Mouse (Mus musculus) intestine, embryonic 16.5 days (tissue): ENCODE results near the gene Sec14l1. TPM values are rescaled to one million over a fixed set of nuclear protein-coding genes. Genes with fewer than 3 reads are reported as not detected.
"Not testable (repeated sequence)": the region's sequence is repeated elsewhere in the genome, so short reads cannot be mapped to it uniquely, and the experiment has no call there.

Experiments
- ATAC-seq: fragments of 200-750 bp; cut with Nextera tagmentation; 2 replicates; pipeline ENCODE4 v1.8.0; 2017; ENCODE audit warnings: moderate TSS enrichment, moderate library complexity
- H3K27ac ChIP-seq: fragments of 300-500 bp; sonication (generic); 2 replicates; pipeline ENCODE4 v1.5.1; 2014; ENCODE audit warnings: mild to moderate bottlenecking, low read length
- H3K27me3 ChIP-seq: fragments of 300-500 bp; sonication (generic); replicated peaks from 2 replicates; pipeline ENCODE4 v1.6.1; 2014; ENCODE audit warnings: low read length, control low read depth, mixed read lengths; ENCODE audit not compliant: control insufficient read depth, insufficient read depth
- H3K36me3 ChIP-seq: fragments of 300-500 bp; sonication (generic); 2 replicates; pipeline ENCODE4 v1.6.1; 2014; ENCODE audit warnings: low read length, control low read depth; ENCODE audit not compliant: control insufficient read depth, insufficient read depth
- H3K4me1 ChIP-seq: fragments of 300-500 bp; sonication (generic); 2 replicates; pipeline ENCODE4 v1.6.1; 2014; ENCODE audit warnings: low read length, control low read depth, mixed read lengths; ENCODE audit not compliant: control insufficient read depth, insufficient read depth
- H3K4me2 ChIP-seq: fragments of 300-500 bp; sonication (generic); 2 replicates; pipeline ENCODE4 v1.6.1; 2014; ENCODE audit warnings: low read depth, low read length, control low read depth
- H3K4me3 ChIP-seq: fragments of 300-500 bp; sonication (generic); 2 replicates; pipeline ENCODE4 v1.5.1; 2014; ENCODE audit warnings: mild to moderate bottlenecking, low read length
- H3K9ac ChIP-seq: fragments of 300-500 bp; sonication (generic); 2 replicates; pipeline ENCODE4 v1.6.1; 2014; ENCODE audit warnings: low read depth, low read length
- H3K9me3 ChIP-seq: fragments of 300-500 bp; sonication (generic); 2 replicates; pipeline ENCODE4 v1.6.1; 2016; ENCODE audit warnings: low read length, control low read depth; ENCODE audit not compliant: control insufficient read depth
- WGBS: fragments of 180-500 bp; shearing (Covaris S2); extraction: QIAGEN DNeasy Blood & Tissue Kit; methylation state at CpG from one replicate; pipeline ENCODE4 v1.1.7; 2014; 5-methylcytosine and 5-hydroxymethylcytosine counted together
- polyA plus RNA-seq: library from polyadenylated mRNA; unstranded; fragments of >200 nt; fragmentation: Nextera tagmentation; extraction: Ambion mirVana; gene quantifications from 2 replicates; pipeline ENCODE4 v1.2.1, GENCODE M21; 2015

Gene Sec14l1
- polyA plus RNA-seq, 1 experiment from 2014 or later, result 28.5 TPM

- ATAC-seq, H3K36me3 ChIP-seq, H3K4me2 ChIP-seq, H3K27ac ChIP-seq, H3K27me3 ChIP-seq, H3K9me3 ChIP-seq, H3K9ac ChIP-seq, H3K4me3 ChIP-seq: not testable (repeated sequence)
- WGBS, result 91% methylated on average over 3 of the region's 3 CpGs
- peaks cover 28% of the 10 kb centered on the region for H3K4me1 ChIP-seq
Measured at GRCm38 (mm10) chr11:117083882-117084260, 31.1 kb upstream of the Sec14l1 start.

GRCm38 (mm10) chr11:117086215-117086614 is 28.8 kb upstream of the Sec14l1 start:
- H3K36me3 ChIP-seq, result no peaks in the 10 kb centered on the region
- no peaks in the 10 kb centered on the region for H3K9me3 ChIP-seq
- H3K27ac ChIP-seq, result no peak overlapping the region
- H3K27me3 ChIP-seq, result no peaks in the 10 kb centered on the region
- H3K9ac ChIP-seq, result no peak overlapping the region
- 78% methylated on average over 10 of the region's 10 CpGs for WGBS
- H3K4me2 ChIP-seq, result no peak overlapping the region
- H3K4me3 ChIP-seq, result no peak overlapping the region
- peaks cover 25% of the 10 kb centered on the region for H3K4me1 ChIP-seq
- no peak for ATAC-seq

DNA sequence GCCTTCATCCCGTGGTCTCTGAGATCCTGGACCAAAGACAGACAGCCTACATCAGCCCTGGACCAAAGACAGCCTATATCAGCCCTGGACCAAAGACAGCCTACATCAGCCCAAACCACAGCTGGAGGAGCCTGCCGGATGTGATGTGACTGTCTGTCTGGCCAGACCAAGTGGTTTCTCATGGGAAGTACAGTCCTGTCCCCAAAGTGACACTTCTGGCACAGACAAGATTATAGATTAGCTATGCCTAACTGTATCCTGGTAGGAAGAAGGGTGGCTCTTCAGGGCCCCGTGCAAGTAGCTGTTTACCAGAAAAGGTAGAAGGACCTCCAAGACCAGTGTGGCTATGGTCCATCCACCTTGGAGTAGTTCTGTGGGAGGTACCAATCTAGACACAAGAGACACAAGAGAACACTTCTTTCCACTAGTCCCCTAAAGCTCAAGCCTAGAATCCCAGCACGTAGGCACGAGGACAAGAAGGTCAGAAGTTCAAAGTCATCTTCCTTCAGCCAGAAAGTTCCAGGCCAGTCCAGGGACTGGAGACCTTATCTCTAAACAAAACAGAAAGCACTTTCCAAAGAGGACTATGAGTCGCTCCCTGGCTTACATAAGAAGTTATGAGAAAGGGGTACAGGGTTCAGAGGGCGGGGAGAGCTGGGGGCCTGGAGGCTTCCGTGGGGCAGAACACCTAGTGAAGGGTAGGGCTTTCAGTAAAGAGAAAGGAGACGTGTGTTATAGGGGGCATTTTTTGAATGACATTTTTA is 27.8 kb upstream of the Sec14l1 start:
- no peaks in the 10 kb centered on the region for H3K9me3 ChIP-seq
- H3K27ac ChIP-seq, result no peak overlapping the region
- H3K36me3 ChIP-seq, result no peaks in the 10 kb centered on the region
- ATAC-seq, result peak; percentile 66
- no peak overlapping the region for H3K4me3 ChIP-seq
- H3K9ac ChIP-seq, result no peak overlapping the region
- WGBS, result 58% methylated on average over 9 of the region's 9 CpGs
- H3K4me2 ChIP-seq, result no peak overlapping the region
- no peaks in the 10 kb centered on the region for H3K27me3 ChIP-seq
- peaks cover 22% of the 10 kb centered on the region for H3K4me1 ChIP-seq

DNA sequence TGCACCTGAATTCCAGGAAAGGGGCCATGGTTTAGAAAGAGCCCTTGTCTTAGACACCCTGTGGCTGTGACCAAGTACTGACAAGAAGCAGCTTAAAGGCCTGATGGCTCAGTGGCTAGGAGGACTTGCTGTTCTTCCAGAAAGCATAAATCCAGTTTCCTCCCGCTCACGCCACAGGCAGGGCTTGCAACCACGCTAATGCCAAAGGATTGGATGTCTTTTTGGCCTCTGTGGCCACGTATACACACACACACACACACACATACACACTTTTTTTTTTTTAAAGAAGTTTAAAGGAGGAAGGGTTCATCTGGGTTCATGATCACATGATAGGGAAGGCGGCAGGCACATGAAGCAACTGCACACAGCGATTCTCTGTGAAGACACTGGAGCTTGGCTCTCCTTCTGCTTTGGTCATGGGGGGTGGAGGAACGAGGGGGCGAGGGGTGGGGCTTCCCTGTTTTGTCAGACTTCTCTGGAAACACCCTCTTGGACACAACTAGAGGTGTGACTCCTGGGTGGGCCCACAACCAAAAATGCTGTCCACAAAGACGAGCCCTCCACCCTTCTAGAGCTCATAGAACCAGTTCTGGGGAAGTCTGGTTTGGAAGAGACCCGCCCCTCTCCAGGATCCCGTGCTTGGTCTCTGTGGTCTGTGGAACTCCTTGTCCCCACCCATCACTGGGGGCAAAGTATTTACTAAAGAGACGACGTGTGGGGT is 26.5 kb upstream of the Sec14l1 start:
- Histone ChIP-seq H3K27me3 (no peaks in the 10 kb centered on the region), H3K4me1 (peaks cover 18% of the 10 kb centered on the region; the same call in 1 of the 2 replicates), H3K9ac (0 out of 2 replicates have a peak overlapping the region, but pooled peaks have one; percentile 26), H3K4me3 (no peak overlapping the region), H3K9me3 (no peaks in the 10 kb centered on the region), H3K27ac (no peak overlapping the region), H3K36me3 (no peaks in the 10 kb centered on the region), H3K4me2 (no peak overlapping the region)
- no peak for ATAC-seq
- 70% methylated on average over 13 of the region's 13 CpGs for WGBS

- H3K9me3 ChIP-seq, result no peaks in the 10 kb centered on the region
- no peaks in the 10 kb centered on the region for H3K27me3 ChIP-seq
- ATAC-seq, result 0 out of 2 replicates have a peak, but pooled peaks have one; percentile 18
- no peaks in the 10 kb centered on the region for H3K36me3 ChIP-seq
- peaks cover 18% of the 10 kb centered on the region; the same call in 1 of the 2 replicates for H3K4me1 ChIP-seq
- WGBS, result 67% methylated on average over 9 of the region's 9 CpGs
- no peak overlapping the region for H3K27ac ChIP-seq
- no peak overlapping the region for H3K4me3 ChIP-seq
- H3K9ac ChIP-seq, result no peak overlapping the region
- H3K4me2 ChIP-seq, result no peak overlapping the region
Measured at GRCm38 (mm10) chr11:117089673-117090419, 25.1 kb upstream of the Sec14l1 start.

GRCm38 (mm10) chr11:117091406-117091805 is 23.6 kb upstream of the Sec14l1 start:
- peak overlapping the region; percentile 62; the same call in 1 of the 2 replicates for H3K27ac ChIP-seq
- no peaks in the 10 kb centered on the region for H3K9me3 ChIP-seq
- WGBS, result 25% methylated on average over 4 of the region's 4 CpGs
- H3K9ac ChIP-seq, result peak overlapping the region; percentile 31; the same call in 1 of the 2 replicates
- H3K36me3 ChIP-seq, result no peaks in the 10 kb centered on the region
- no peaks in the 10 kb centered on the region for H3K27me3 ChIP-seq
- 0 out of 2 replicates have a peak overlapping the region, but pooled peaks have one; percentile 15 for H3K4me3 ChIP-seq
- peaks cover 18% of the 10 kb centered on the region; the same call in 1 of the 2 replicates for H3K4me1 ChIP-seq
- peak overlapping the region; percentile 43 for H3K4me2 ChIP-seq
- no peak for ATAC-seq

GRCm38 (mm10) chr11:117091845-117092244 is 23.1 kb upstream of the Sec14l1 start:
- Histone ChIP-seq H3K9ac (peak overlapping the region; percentile 31), H3K4me3 (peak overlapping the region; percentile 15; the same call in 1 of the 2 replicates)
- 11% methylated on average over 22 of the region's 22 CpGs for WGBS

GRCm38 (mm10) chr11:117092711-117093110 is 22.3 kb upstream of the Sec14l1 start:
- ATAC-seq, result no peak
- no peaks in the 10 kb centered on the region for H3K36me3 ChIP-seq
- 0 out of 2 replicates have a peak, but pooled peaks cover 3% of the 10 kb centered on the region for H3K27me3 ChIP-seq
- H3K9me3 ChIP-seq, result no peaks in the 10 kb centered on the region
- H3K4me2 ChIP-seq, result no peak overlapping the region
- no peak overlapping the region for H3K27ac ChIP-seq
- no peak overlapping the region for H3K9ac ChIP-seq
- peaks cover 16% of the 10 kb centered on the region; the same call in 1 of the 2 replicates for H3K4me1 ChIP-seq
- H3K4me3 ChIP-seq, result no peak overlapping the region
- 54% methylated on average over 8 of the region's 8 CpGs for WGBS

More at GRCm38 (mm10) chr11:117091845-117092244, 23.1 kb upstream of the Sec14l1 start:
- peak; percentile 47 for ATAC-seq
- Histone ChIP-seq H3K9me3 (no peaks in the 10 kb centered on the region), H3K4me1 (peaks cover 18% of the 10 kb centered on the region; the same call in 1 of the 2 replicates), H3K27me3 (0 out of 2 replicates have a peak, but pooled peaks cover 2% of the 10 kb centered on the region), H3K36me3 (no peaks in the 10 kb centered on the region), H3K27ac (peak overlapping the region; percentile 62), H3K4me2 (peak overlapping the region; percentile 43)
